Mouse (Mus musculus) midbrain, postnatal 0 days (tissue): ENCODE data around the gene Enc1. TPM values are rescaled to one million over a fixed set of nuclear protein-coding genes. Genes with fewer than 3 reads are reported as not detected.

Experiments used
- ATAC-seq: fragments of 200-750 bp; cut with Nextera tagmentation; 2 replicates; pipeline ENCODE4 v1.8.0; 2017; ENCODE audit warnings: moderate number of reproducible peaks, mild to moderate bottlenecking, moderate TSS enrichment, moderate library complexity; ENCODE audit not compliant: low FRiP score
- DNase-seq: peaks from one replicate; pipeline ENCODE4 v3.0.0-alpha.2; 2015; ENCODE audit warnings: low spot score
- H3K27ac ChIP-seq: fragments of 300-500 bp; sonication (generic); 2 replicates; pipeline ENCODE4 v1.5.1; 2014; ENCODE audit warnings: low read depth, mild to moderate bottlenecking, low read length, mixed read lengths
- H3K27me3 ChIP-seq: fragments of 300-500 bp; sonication (generic); 2 replicates; pipeline ENCODE4 v1.6.1; 2014; ENCODE audit warnings: low read length, control low read depth, mixed read lengths; ENCODE audit not compliant: insufficient read depth
- H3K36me3 ChIP-seq: fragments of 300-500 bp; sonication (generic); 2 replicates; pipeline ENCODE4 v1.6.1; 2014; ENCODE audit warnings: low read length, control low read depth, mixed read lengths; ENCODE audit not compliant: insufficient read depth
- H3K4me1 ChIP-seq: fragments of 300-500 bp; sonication (generic); 2 replicates; pipeline ENCODE4 v1.6.1; 2014; ENCODE audit warnings: mild to moderate bottlenecking, control low read depth, antibody characterized with exemption, low read length, mixed read lengths; ENCODE audit not compliant: insufficient read depth
- H3K4me2 ChIP-seq: fragments of 300-500 bp; sonication (generic); 2 replicates; pipeline ENCODE4 v1.6.1; 2014; ENCODE audit warnings: low read depth, mild to moderate bottlenecking, low read length, mixed read lengths; ENCODE audit not compliant: poor library complexity, severe bottlenecking
- H3K4me3 ChIP-seq: fragments of 300-500 bp; sonication (generic); 2 replicates; pipeline ENCODE4 v1.5.1; 2014; ENCODE audit warnings: low read depth, mild to moderate bottlenecking, low read length, moderate library complexity
- H3K9ac ChIP-seq: fragments of 300-500 bp; sonication (generic); replicated peaks from 2 replicates; pipeline ENCODE4 v1.6.1; 2014; ENCODE audit warnings: mild to moderate bottlenecking, low read length, moderate library complexity, mixed read lengths; ENCODE audit not compliant: poor library complexity, severe bottlenecking
- H3K9me3 ChIP-seq: fragments of 300-500 bp; sonication (generic); 2 replicates; pipeline ENCODE4 v1.6.1; 2016; ENCODE audit warnings: low read length, control low read depth
- CTCF ChIP-seq: IDR thresholded peaks from 2 replicates; pipeline ENCODE4 v1.5.1; 2016; ENCODE audit warnings: antibody characterized with exemption, mild to moderate bottlenecking
- WGBS: fragments of 180-500 bp; shearing (Covaris S2); extraction: QIAGEN DNeasy Blood & Tissue Kit; methylation state at CpG from one replicate; pipeline ENCODE4 v1.1.7; 2014; 5-methylcytosine and 5-hydroxymethylcytosine counted together
- polyA plus RNA-seq: library from polyadenylated mRNA; unstranded; fragments of >200 nt; fragmentation: Nextera tagmentation; extraction: Ambion mirVana; gene quantifications from 2 replicates; pipeline ENCODE4 v1.2.1, GENCODE M21; 2015
- total RNA-seq: library from RNA; depleted of rRNA; stranded (reverse); fragments of >200 nt; gene quantifications from 2 replicates; pipeline ENCODE4 v1.2.3, GENCODE M21; 2014

Enc1 gene
- total and polyA plus RNA-seq, 2 experiments from 2014 or later: 54.2 to 326 TPM

DNA sequence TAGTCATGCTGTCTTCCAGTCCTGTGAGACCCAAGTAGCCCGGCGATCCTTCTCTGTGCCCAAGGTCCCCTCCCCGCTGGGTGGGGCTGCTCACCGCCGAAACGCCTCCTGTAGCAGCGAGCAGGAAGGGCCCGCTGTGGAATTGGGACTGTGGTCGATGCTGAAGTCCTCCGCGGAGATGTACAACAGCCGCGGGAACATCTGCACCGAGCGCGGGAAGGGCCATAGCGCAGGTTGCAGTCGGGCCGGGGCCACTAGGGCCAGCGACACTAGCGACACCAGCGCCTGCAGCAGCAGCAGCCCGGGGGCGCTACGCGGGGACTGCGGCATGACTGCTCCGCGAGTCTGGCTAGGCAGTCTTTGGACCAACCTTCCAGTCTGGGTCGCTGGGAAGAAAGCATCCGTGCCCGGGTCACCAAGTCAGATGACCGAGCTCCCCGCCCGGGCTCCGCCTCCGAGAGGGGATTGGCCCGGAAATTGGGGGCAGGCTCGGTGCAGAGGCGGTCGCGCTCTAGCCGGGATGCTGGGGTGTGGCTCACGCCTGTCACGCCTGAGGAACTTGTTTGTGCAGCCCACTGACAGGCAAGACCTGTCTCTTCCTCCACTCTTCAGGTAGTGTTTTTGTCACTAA, 42.9 kb upstream of the Enc1 start, which contains the start of gene Hexb:
Gene Hexb, minus strand, starts transcription at position 426 of the 631 bp plus-strand sequence.
- ATAC-seq (peak; percentile 86), DNase-seq (peak; percentile 81)
- Histone ChIP-seq H3K27me3 (no peaks in the 10 kb centered on the region), H3K4me1 (no peaks in the 10 kb centered on the region), H3K36me3 (no peaks in the 10 kb centered on the region), H3K9ac (peak within 1 kb of the TSS; percentile 67), H3K4me3 (peak within 1 kb of the TSS; percentile 73), H3K27ac (peak within 1 kb of the TSS; percentile 59; the same call in 1 of the 2 replicates), H3K9me3 (no peaks in the 10 kb centered on the region), H3K4me2 (peak within 1 kb of the TSS; percentile 91)
- WGBS: under 1% methylated on average over 44 of the region's 45 CpGs
- peak; percentile 53 for TF ChIP-seq CTCF

GRCm38 (mm10) chr13:97199123-97199522, 41.8 kb upstream of the Enc1 start:
- Histone ChIP-seq H3K27ac (no peak overlapping the region), H3K36me3 (no peaks in the 10 kb centered on the region), H3K4me1 (no peaks in the 10 kb centered on the region), H3K4me2 (no peak overlapping the region), H3K27me3 (no peaks in the 10 kb centered on the region), H3K4me3 (no peak overlapping the region), H3K9ac (no peak overlapping the region), H3K9me3 (no peaks in the 10 kb centered on the region)
- ATAC-seq (no peak), DNase-seq (no peak)
- TF ChIP-seq CTCF: no peak
- WGBS: 85% methylated on average over 2 of the region's 2 CpGs

DNA sequence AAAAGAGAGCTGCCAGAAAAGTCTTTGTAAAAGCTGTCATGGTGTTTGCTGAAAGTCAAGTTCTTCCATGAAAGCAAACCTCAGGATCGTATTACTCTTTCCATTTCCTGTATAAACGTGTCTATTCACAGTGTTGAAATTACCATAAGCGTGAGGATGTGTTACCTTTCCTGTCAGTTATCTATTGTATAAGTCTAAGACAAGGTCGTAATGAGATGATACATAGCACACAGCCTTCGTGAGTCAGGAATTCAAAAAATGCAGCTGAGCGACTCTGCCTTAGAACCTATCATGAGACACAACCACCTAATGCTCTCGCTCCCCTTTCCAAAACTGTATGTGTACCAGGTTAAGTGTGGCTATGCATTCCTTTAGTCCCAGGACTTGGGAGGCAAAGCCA, 39.8 kb upstream of the Enc1 start:
- 66% methylated on average over 7 of the region's 7 CpGs for WGBS
- H3K9ac ChIP-seq: no peak overlapping the region

DNA sequence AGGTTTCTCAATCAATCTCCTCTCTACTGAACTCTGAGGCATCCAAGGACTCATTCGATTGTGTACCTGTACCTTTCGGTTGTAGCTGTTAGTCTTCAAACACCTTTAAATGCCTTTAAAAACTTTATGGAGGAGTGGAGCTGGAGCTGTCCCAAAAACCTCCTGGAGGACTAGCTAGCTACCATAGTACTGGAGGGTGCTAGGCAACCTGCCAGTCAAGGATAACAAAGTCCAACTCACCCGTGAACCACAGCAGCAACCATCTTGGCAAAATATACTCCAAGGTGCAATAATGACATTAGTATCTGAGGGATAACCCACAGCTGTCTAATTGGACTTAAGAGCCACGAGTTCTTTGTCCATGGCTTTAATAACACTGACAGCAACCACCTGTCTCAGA, 39.0 kb upstream of the Enc1 start:
- H3K4me2 ChIP-seq: no peak overlapping the region
- ATAC-seq (no peak), DNase-seq (no peak)
- no peak overlapping the region for H3K4me3 ChIP-seq
- 76% methylated on average over 4 of the region's 4 CpGs for WGBS
- H3K9ac ChIP-seq: no peak overlapping the region
- H3K36me3 ChIP-seq: no peaks in the 10 kb centered on the region
- no peaks in the 10 kb centered on the region for H3K9me3 ChIP-seq
- no peaks in the 10 kb centered on the region for H3K27me3 ChIP-seq
- H3K27ac ChIP-seq: no peak overlapping the region
- TF ChIP-seq CTCF: no peak
- H3K4me1 ChIP-seq: no peaks in the 10 kb centered on the region

More for the DNA sequence above, 39.8 kb upstream of the Enc1 start:
- Histone ChIP-seq H3K27me3 (no peaks in the 10 kb centered on the region), H3K4me3 (no peak overlapping the region), H3K9me3 (no peaks in the 10 kb centered on the region), H3K27ac (no peak overlapping the region), H3K4me2 (no peak overlapping the region), H3K4me1 (no peaks in the 10 kb centered on the region), H3K36me3 (no peaks in the 10 kb centered on the region)
- no peak for DNase-seq
- ATAC-seq: no peak
- TF ChIP-seq CTCF: no peak

DNA sequence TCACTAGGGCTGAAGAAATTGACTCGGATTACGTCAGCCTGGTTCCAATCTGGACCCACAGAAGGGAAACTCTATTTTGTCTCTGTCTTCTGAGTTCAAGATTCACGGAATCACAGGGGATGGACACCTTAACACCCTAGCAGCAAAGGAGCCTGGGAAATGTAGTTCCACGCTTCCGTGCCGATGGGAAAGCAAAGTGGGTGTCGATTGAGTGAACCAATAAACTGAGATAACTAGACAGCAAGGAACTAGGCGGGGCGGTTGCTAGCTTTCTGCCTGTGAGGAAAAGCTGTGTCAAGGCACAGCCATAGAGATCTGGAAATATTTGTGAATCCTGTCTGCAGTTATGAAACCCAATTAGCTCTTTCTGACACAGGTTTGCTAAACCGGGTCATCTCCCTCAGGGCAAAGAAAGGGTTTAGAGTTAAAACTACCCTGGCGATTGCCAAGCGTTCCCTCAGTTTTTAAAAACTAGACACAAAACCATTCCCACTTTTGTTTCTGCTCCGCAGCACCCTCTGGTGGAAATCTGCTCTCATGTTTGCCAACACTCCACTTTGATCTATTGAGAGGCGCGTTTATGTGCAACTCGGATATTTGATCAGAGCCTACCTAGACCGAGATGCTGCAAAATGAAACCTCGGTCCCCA, 35.7 kb upstream of the Enc1 start:
- H3K27ac ChIP-seq: no peak overlapping the region
- ATAC-seq (peak; percentile 77), DNase-seq (peak; percentile 86)
- peak overlapping the region; percentile 51 for H3K4me2 ChIP-seq
- peak; percentile 82 for TF ChIP-seq CTCF
- no peaks in the 10 kb centered on the region for H3K36me3 ChIP-seq
- 13% methylated on average over 18 of the region's 18 CpGs for WGBS
- H3K4me3 ChIP-seq: peak overlapping the region; percentile 25; the same call in 1 of the 2 replicates
- H3K9me3 ChIP-seq: no peaks in the 10 kb centered on the region
- no peak overlapping the region for H3K9ac ChIP-seq
- H3K4me1 ChIP-seq: no peaks in the 10 kb centered on the region
- H3K27me3 ChIP-seq: no peaks in the 10 kb centered on the region

GRCm38 (mm10) chr13:97206046-97206445, 34.9 kb upstream of the Enc1 start:
- Histone ChIP-seq H3K36me3 (no peaks in the 10 kb centered on the region), H3K4me1 (no peaks in the 10 kb centered on the region), H3K27ac (no peak overlapping the region), H3K27me3 (no peaks in the 10 kb centered on the region), H3K4me2 (no peak overlapping the region), H3K4me3 (no peak overlapping the region), H3K9me3 (no peaks in the 10 kb centered on the region), H3K9ac (no peak overlapping the region)
- no peak for TF ChIP-seq CTCF
- 90% methylated on average over 2 of the region's 2 CpGs for WGBS
- ATAC-seq: no peak
- no peak for DNase-seq
